Mouse (Mus musculus) C2C12 (cell line): ENCODE measurements around the gene Mta2.

Source experiments
- CTCF ChIP-seq: IDR thresholded peaks from one replicate; pipeline ENCODE4 v1.5.1; 2011; ENCODE audit not compliant: control insufficient read depth, insufficient read depth, insufficient read length
- MAX ChIP-seq: IDR thresholded peaks from one replicate; pipeline ENCODE4 v1.6.1; 2011; ENCODE audit warnings: mild to moderate bottlenecking, control low read depth

- TF ChIP-seq CTCF (no peak), MAX (no peak)
These were observed 22.7 kb upstream of the Mta2 start for GRCm38 (mm10) chr19:8919000-8919399.
